Mouse (Mus musculus) stomach, embryonic 14.5 days (tissue): ENCODE measurements around the gene Maml3. TPM values are rescaled to one million over a fixed set of nuclear protein-coding genes. Genes with fewer than 3 reads are reported as not detected.

Experiments
- ATAC-seq: fragments of 200-750 bp; cut with Nextera tagmentation; 2 replicates; pipeline ENCODE4 v1.8.0; 2017; ENCODE audit warnings: low read depth, moderate TSS enrichment; ENCODE audit not compliant: insufficient number of reproducible peaks, insufficient read depth, low FRiP score
- H3K27ac ChIP-seq: fragments of 300-500 bp; sonication (generic); 2 replicates; pipeline ENCODE4 v1.5.1; 2014; ENCODE audit warnings: mild to moderate bottlenecking, low read length, moderate library complexity, mixed read lengths
- H3K27me3 ChIP-seq: fragments of 300-500 bp; sonication (generic); 2 replicates; pipeline ENCODE4 v1.6.1; 2014; ENCODE audit warnings: low read length, control low read depth, mixed read lengths; ENCODE audit not compliant: control insufficient read depth, insufficient read depth
- H3K36me3 ChIP-seq: fragments of 300-500 bp; sonication (generic); 2 replicates; pipeline ENCODE4 v1.6.1; 2014; ENCODE audit warnings: mild to moderate bottlenecking, control low read depth, low read length, moderate library complexity, mixed read lengths; ENCODE audit not compliant: control insufficient read depth, insufficient read depth
- H3K4me1 ChIP-seq: fragments of 300-500 bp; sonication (generic); 2 replicates; pipeline ENCODE4 v1.6.1; 2014; ENCODE audit warnings: low read length, control low read depth, mixed read lengths; ENCODE audit not compliant: control insufficient read depth, insufficient read depth
- H3K4me2 ChIP-seq: fragments of 300-500 bp; sonication (generic); replicated peaks from 2 replicates; pipeline ENCODE4 v1.6.1; 2014; ENCODE audit warnings: low read depth, low read length, control low read depth
- H3K4me3 ChIP-seq: fragments of 300-500 bp; sonication (generic); 2 replicates; pipeline ENCODE4 v1.5.1; 2014; ENCODE audit warnings: low read depth, low read length, control low read depth
- H3K9ac ChIP-seq: fragments of 300-500 bp; sonication (generic); replicated peaks from 2 replicates; pipeline ENCODE4 v1.6.1; 2014; ENCODE audit warnings: low read depth, mild to moderate bottlenecking, control low read depth, low read length, moderate library complexity, mixed read lengths
- H3K9me3 ChIP-seq: fragments of 300-500 bp; sonication (generic); 2 replicates; pipeline ENCODE4 v1.6.1; 2016; ENCODE audit warnings: low read depth, low read length, control low read depth; ENCODE audit not compliant: control insufficient read depth
- WGBS: fragments of 180-500 bp; shearing (Covaris S2); extraction: QIAGEN DNeasy Blood & Tissue Kit; methylation state at CpG from one replicate; pipeline ENCODE4 v1.1.7; 2014; 5-methylcytosine and 5-hydroxymethylcytosine counted together
- polyA plus RNA-seq: library from polyadenylated mRNA; unstranded; fragments of >200 nt; fragmentation: Nextera tagmentation; extraction: Ambion mirVana; gene quantifications from 2 replicates; pipeline ENCODE4 v1.2.1, GENCODE M21; 2014

Gene Maml3
- polyA plus RNA-seq, 1 experiment from 2014 or later: 9.3 TPM

DNA sequence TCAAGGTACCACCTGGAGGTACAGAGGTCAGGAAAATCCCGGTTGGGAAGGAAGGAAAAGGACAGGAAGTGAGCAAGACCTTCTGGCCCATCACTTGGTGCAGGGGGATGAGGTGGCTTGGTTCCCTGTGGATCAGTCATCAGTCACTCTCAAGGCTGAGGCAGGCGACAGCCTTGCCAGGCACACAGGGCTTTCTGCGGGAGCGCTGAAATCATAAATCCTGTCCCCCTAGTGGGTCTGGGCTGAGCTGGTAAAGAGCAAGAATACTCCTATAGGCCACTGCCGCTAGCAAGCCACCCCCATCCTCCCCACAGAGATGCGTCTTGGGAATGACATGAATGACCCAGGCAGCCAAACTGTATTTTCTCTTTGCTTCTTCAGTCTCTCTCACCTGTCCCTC lies 177.8 kb downstream of the Maml3 start:
- ATAC-seq: no peak
- no peaks in the 10 kb centered on the region for H3K9me3 ChIP-seq
- H3K4me1 ChIP-seq: 0 out of 2 replicates have a peak, but pooled peaks cover 4% of the 10 kb centered on the region
- no peaks in the 10 kb centered on the region for H3K36me3 ChIP-seq
- H3K27ac ChIP-seq: no peak overlapping the region
- 62% methylated on average over 6 of the region's 6 CpGs for WGBS
- H3K27me3 ChIP-seq: no peaks in the 10 kb centered on the region
- no peak overlapping the region for H3K9ac ChIP-seq
- H3K4me2 ChIP-seq: no peak overlapping the region
- no peak overlapping the region for H3K4me3 ChIP-seq

DNA sequence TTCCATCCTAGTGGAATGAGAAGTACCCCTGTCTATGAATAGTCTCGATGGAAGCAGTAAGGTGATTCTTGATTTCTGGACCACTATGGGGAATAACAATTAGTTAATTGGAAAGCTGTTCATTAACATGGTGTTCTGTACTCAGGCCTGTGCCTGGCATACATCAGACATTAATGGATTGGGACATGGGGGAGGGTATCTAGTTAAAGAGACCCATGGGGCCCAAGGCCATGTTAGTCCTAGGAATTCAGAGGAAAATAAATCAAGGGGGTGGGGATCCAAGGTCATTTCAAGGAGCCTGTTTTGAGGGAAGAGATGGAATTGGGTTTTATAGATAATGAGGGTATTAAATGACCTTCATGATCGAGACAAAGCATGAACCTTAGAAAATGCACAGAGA lies 179.1 kb downstream of the Maml3 start:
- Histone ChIP-seq H3K27me3 (no peaks in the 10 kb centered on the region), H3K4me2 (no peak overlapping the region), H3K9me3 (no peaks in the 10 kb centered on the region), H3K9ac (no peak overlapping the region), H3K27ac (no peak overlapping the region), H3K36me3 (no peaks in the 10 kb centered on the region), H3K4me3 (no peak overlapping the region), H3K4me1 (0 out of 2 replicates have a peak, but pooled peaks cover 4% of the 10 kb centered on the region)
- WGBS: 71% methylated on average over 2 of the region's 2 CpGs
- ATAC-seq: no peak

- H3K4me1 ChIP-seq: 0 out of 2 replicates have a peak, but pooled peaks cover 4% of the 10 kb centered on the region
- ATAC-seq: no peak
- WGBS: 47% methylated on average over 5 of the region's 5 CpGs
- H3K36me3 ChIP-seq: no peaks in the 10 kb centered on the region
- no peak overlapping the region for H3K4me2 ChIP-seq
- H3K27ac ChIP-seq: no peak overlapping the region
- H3K4me3 ChIP-seq: no peak overlapping the region
- H3K9ac ChIP-seq: no peak overlapping the region
- H3K27me3 ChIP-seq: no peaks in the 10 kb centered on the region
- no peaks in the 10 kb centered on the region for H3K9me3 ChIP-seq
Measured at GRCm38 (mm10) chr3:51924636-51925035, 180.2 kb downstream of the Maml3 start.

DNA sequence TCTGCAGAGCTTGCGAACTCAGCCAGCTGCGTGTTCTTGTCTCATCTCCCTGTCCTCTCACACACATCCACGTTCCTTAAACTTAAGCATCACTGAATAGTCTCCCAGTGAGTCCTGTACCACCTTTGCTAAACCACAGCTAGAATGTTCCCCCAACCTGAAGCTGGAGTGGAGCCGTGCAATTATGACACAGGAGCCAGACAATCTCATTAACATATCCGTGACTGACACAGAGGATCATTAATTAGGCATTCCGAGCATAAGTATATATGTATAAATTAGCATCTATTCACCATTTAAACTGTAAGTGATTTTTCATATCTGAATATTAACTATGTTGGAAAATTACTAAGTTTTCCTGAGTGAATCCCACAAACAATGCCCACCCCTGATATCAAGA lies 181.1 kb downstream of the Maml3 start:
- Histone ChIP-seq H3K36me3 (no peaks in the 10 kb centered on the region), H3K4me1 (0 out of 2 replicates have a peak, but pooled peaks cover 7% of the 10 kb centered on the region), H3K9ac (no peak overlapping the region), H3K27ac (no peak overlapping the region), H3K9me3 (no peaks in the 10 kb centered on the region), H3K27me3 (no peaks in the 10 kb centered on the region), H3K4me2 (no peak overlapping the region), H3K4me3 (no peak overlapping the region)
- 79% methylated on average over 6 of the region's 6 CpGs for WGBS
- no peak for ATAC-seq

- H3K27ac ChIP-seq: peak overlapping the region; percentile 90
- WGBS: 68% methylated on average over 4 of the region's 4 CpGs
- H3K9ac ChIP-seq: no peak overlapping the region
- peak overlapping the region; percentile 24; the same call in 1 of the 2 replicates for H3K4me2 ChIP-seq
- ATAC-seq: peak; percentile 38; the same call in 1 of the 2 replicates
- H3K9me3 ChIP-seq: no peaks in the 10 kb centered on the region
- peaks cover 39% of the 10 kb centered on the region for H3K4me1 ChIP-seq
- H3K4me3 ChIP-seq: no peak overlapping the region
- H3K27me3 ChIP-seq: no peaks in the 10 kb centered on the region
- no peaks in the 10 kb centered on the region for H3K36me3 ChIP-seq
Measured at GRCm38 (mm10) chr3:51916902-51917301, 188.0 kb downstream of the Maml3 start.

DNA sequence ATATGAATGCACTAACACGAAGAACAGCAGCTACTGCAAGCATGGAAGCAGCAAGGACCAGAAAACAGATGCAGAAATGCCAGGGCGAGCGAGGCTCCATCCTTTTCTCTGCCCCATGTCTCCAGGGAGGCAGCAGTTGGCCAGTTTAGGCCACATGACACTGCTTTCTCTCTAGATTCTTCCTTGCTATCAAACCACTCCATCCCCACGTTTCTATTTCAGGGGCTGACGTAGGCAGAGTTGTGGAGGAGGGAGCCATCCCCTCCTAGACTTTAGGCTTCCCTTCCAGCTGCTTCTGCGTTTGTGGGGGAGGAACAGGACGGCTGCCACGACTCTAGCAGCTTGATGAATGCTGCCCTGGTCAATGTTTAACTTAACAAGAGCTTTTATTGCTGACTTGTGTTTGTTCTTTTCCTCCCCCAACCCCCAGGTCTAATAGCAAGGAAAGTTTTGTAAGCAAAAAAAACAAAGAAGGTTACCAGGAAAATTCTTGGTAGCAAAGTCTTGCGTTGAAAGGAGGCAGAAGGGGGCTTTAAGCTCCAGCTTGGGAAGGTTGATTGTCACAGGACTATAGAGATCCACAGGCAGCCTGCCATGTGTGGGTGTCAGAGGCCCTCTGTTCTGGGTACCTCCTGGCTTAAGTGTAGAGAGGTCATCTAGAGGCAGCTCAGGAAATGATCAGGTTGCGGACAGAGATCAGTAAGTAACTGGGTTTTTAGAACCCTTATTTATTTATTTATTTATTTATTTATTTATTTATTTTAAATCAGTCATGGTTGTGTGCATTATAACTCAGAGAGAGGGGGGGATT lies 188.6 kb downstream of the Maml3 start:
- 10% methylated on average over 10 of the region's 10 CpGs for WGBS
- peak; percentile 90 for ATAC-seq
- Histone ChIP-seq H3K4me3 (no peak overlapping the region), H3K4me1 (peaks cover 41% of the 10 kb centered on the region), H3K27ac (peak overlapping the region; percentile 90), H3K4me2 (peak overlapping the region; percentile 24), H3K27me3 (no peaks in the 10 kb centered on the region), H3K9me3 (no peaks in the 10 kb centered on the region), H3K9ac (no peak overlapping the region), H3K36me3 (no peaks in the 10 kb centered on the region)

GRCm38 (mm10) chr3:51915415-51915814 lies 189.5 kb downstream of the Maml3 start:
- Histone ChIP-seq H3K27ac (peak overlapping the region; percentile 90), H3K9me3 (no peaks in the 10 kb centered on the region), H3K4me3 (no peak overlapping the region), H3K9ac (no peak overlapping the region), H3K27me3 (no peaks in the 10 kb centered on the region), H3K36me3 (no peaks in the 10 kb centered on the region), H3K4me1 (peaks cover 41% of the 10 kb centered on the region), H3K4me2 (peak overlapping the region; percentile 24)
- 71% methylated on average over 1 of the region's 1 CpGs for WGBS
- no peak for ATAC-seq

- WGBS: 51% methylated on average over 4 of the region's 4 CpGs
- no peak for ATAC-seq
- Histone ChIP-seq H3K9ac (no peak overlapping the region), H3K36me3 (no peaks in the 10 kb centered on the region), H3K4me3 (no peak overlapping the region), H3K4me1 (peaks cover 41% of the 10 kb centered on the region), H3K4me2 (no peak overlapping the region), H3K27ac (peak overlapping the region; percentile 90; the same call in 1 of the 2 replicates), H3K27me3 (no peaks in the 10 kb centered on the region), H3K9me3 (no peaks in the 10 kb centered on the region)
Measured at GRCm38 (mm10) chr3:51914900-51915299, 190.0 kb downstream of the Maml3 start.
